Mouse (Mus musculus) MEL (cell line): ENCODE data around the gene Dlg2. TPM values are rescaled to one million over a fixed set of nuclear protein-coding genes. Genes with fewer than 3 reads are reported as not detected.

Source experiments
- DNase-seq: peaks from one replicate; pipeline ENCODE4 v3.0.0; 2011; ENCODE audit warnings: low read depth, low spot score
- H3K27ac ChIP-seq: 2 replicates; pipeline ENCODE4 v1.5.1; 2012; ENCODE audit warnings: low read depth, mild to moderate bottlenecking, control low read depth, low read length, moderate library complexity; ENCODE audit not compliant: control insufficient read depth
- H3K27me3 ChIP-seq, 2 experiments: fragments of 150-350 bp in 1 of 2; sonication (generic) in 1 of 2; 2 replicates each; pipeline ENCODE4 v1.6.1; 2012; ENCODE audit warnings: low read length in 2 of 2, mild to moderate bottlenecking in 2 of 2, improper control_type of control experiment in 1 of 2, moderate library complexity in 1 of 2; ENCODE audit not compliant: insufficient read depth in 2 of 2, control insufficient read depth in 1 of 2
- H3K36me3 ChIP-seq, 2 experiments: 2 replicates each; pipeline ENCODE4 v1.6.1; 2012 to 2014; ENCODE audit warnings: low read length in 2 of 2, improper control_type of control experiment in 1 of 2, inconsistent platforms in 1 of 2, mild to moderate bottlenecking in 1 of 2; ENCODE audit not compliant: insufficient read depth in 2 of 2, control insufficient read depth in 1 of 2
- H3K4me1 ChIP-seq, 2 experiments: fragments of 150-350 bp in 1 of 2; sonication (generic) in 1 of 2; 2 replicates each; pipeline ENCODE4 v1.6.1; 2012; ENCODE audit warnings: low read length in 2 of 2, improper control_type of control experiment in 1 of 2, mild to moderate bottlenecking in 1 of 2; ENCODE audit not compliant: insufficient read depth in 2 of 2, control insufficient read depth in 1 of 2
- H3K4me3 ChIP-seq, 2 experiments: fragments of 150-350 bp in 1 of 2; sonication (generic) in 1 of 2; 2 replicates each; pipeline ENCODE4 v1.5.1; 2012; ENCODE audit warnings: low read depth in 2 of 2, low read length in 2 of 2, mild to moderate bottlenecking in 2 of 2, moderate library complexity in 2 of 2, control low read depth in 1 of 2, improper control_type of control experiment in 1 of 2; ENCODE audit not compliant: control insufficient read depth in 1 of 2, insufficient read depth in 1 of 2
- H3K79me2 ChIP-seq: 2 replicates; pipeline ENCODE4 v1.6.1; 2012; ENCODE audit warnings: mild to moderate bottlenecking, low read length, moderate library complexity; ENCODE audit not compliant: control insufficient read depth, poor library complexity, insufficient read depth
- H3K9ac ChIP-seq: 2 replicates; pipeline ENCODE4 v1.6.1; 2012; ENCODE audit warnings: low read depth, mild to moderate bottlenecking, control low read depth, low read length, moderate library complexity; ENCODE audit not compliant: control insufficient read depth, poor library complexity, severe bottlenecking
- H3K9me3 ChIP-seq: fragments of 150-350 bp; sonication (generic); replicated peaks from 2 replicates; pipeline ENCODE4 v1.6.1; 2012; ENCODE audit warnings: mild to moderate bottlenecking, low read length, improper control_type of control experiment, moderate library complexity; ENCODE audit not compliant: insufficient read depth
- CHD1 ChIP-seq: IDR thresholded peaks from 2 replicates; pipeline ENCODE4 v1.6.1; 2012; ENCODE audit warnings: low read depth, mild to moderate bottlenecking, inconsistent platforms, low read length, improper control_type of control experiment
- CTCF ChIP-seq, 3 experiments: IDR thresholded peaks in 2 of 3; conservative IDR thresholded peaks in 1 of 3; 2 replicates each; pipeline ENCODE4 v1.5.1; 2011 to 2012; ENCODE audit warnings: low read length in 3 of 3, low read depth in 2 of 3, mild to moderate bottlenecking in 2 of 3, improper control_type of control experiment in 1 of 3, inconsistent platforms in 1 of 3, mixed read lengths in 1 of 3, moderate library complexity in 1 of 3; ENCODE audit not compliant: control insufficient read depth in 1 of 3, insufficient read depth in 1 of 3, poor library complexity in 1 of 3, severe bottlenecking in 1 of 3
- E2F4 ChIP-seq: IDR thresholded peaks from 2 replicates; pipeline ENCODE4 v1.6.1; 2011; ENCODE audit warnings: low read depth, low read length, improper control_type of control experiment, borderline replicate concordance
- ETS1 ChIP-seq: IDR thresholded peaks from 2 replicates; pipeline ENCODE4 v1.6.1; 2012; ENCODE audit warnings: low read depth, mild to moderate bottlenecking, inconsistent platforms, low read length, improper control_type of control experiment, moderate library complexity
- HCFC1 ChIP-seq: IDR thresholded peaks from 2 replicates; pipeline ENCODE4 v1.6.1; 2012; ENCODE audit warnings: low read depth, mild to moderate bottlenecking, inconsistent platforms, low read length, improper control_type of control experiment, moderate library complexity
- JUND ChIP-seq: IDR thresholded peaks from 2 replicates; pipeline ENCODE4 v1.6.1; 2011; ENCODE audit warnings: low read depth, mild to moderate bottlenecking, improper control_type of control experiment, low read length
- KAT2A ChIP-seq: conservative IDR thresholded peaks from 2 replicates; pipeline ENCODE4 v1.6.1; 2012; ENCODE audit warnings: low read depth, low read length, improper control_type of control experiment, inconsistent platforms
- MAFK ChIP-seq: IDR thresholded peaks from 2 replicates; pipeline ENCODE4 v1.6.1; 2011; ENCODE audit warnings: low read depth, mild to moderate bottlenecking, low read length, improper control_type of control experiment, borderline replicate concordance
- MXI1 ChIP-seq: IDR thresholded peaks from 2 replicates; pipeline ENCODE4 v1.6.1; 2011; ENCODE audit warnings: mild to moderate bottlenecking, low read depth, low read length, improper control_type of control experiment
- MYB ChIP-seq: IDR thresholded peaks from 2 replicates; pipeline ENCODE4 v1.6.1; 2011; ENCODE audit warnings: mild to moderate bottlenecking, low read depth, low read length, improper control_type of control experiment
- MYC ChIP-seq: IDR thresholded peaks from 2 replicates; pipeline ENCODE4 v1.6.1; 2011; ENCODE audit warnings: low read depth, mild to moderate bottlenecking, low read length, improper control_type of control experiment, moderate library complexity
- NELFE ChIP-seq: IDR thresholded peaks from 2 replicates; pipeline ENCODE4 v1.6.1; 2011; ENCODE audit warnings: low read depth, low read length, improper control_type of control experiment
- NRF1 ChIP-seq: IDR thresholded peaks from 2 replicates; pipeline ENCODE4 v1.6.1; 2014; ENCODE audit warnings: low read depth, mild to moderate bottlenecking, inconsistent platforms, low read length, improper control_type of control experiment, moderate library complexity; ENCODE audit not compliant: poor library complexity, insufficient read depth, severe bottlenecking
- POLR2A ChIP-seq, 2 experiments: IDR thresholded peaks; 2 replicates each; pipeline ENCODE4 v1.6.1; 2011 to 2012; ENCODE audit warnings: low read length in 2 of 2, mild to moderate bottlenecking in 2 of 2, control low read depth in 1 of 2, improper control_type of control experiment in 1 of 2, low read depth in 1 of 2, moderate library complexity in 1 of 2; ENCODE audit not compliant: control insufficient read depth in 1 of 2, insufficient read depth in 1 of 2, poor library complexity in 1 of 2
- POLR2AphosphoS2 ChIP-seq: IDR thresholded peaks from 2 replicates; pipeline ENCODE4 v1.6.1; 2011; ENCODE audit warnings: low read length, improper control_type of control experiment
- RCOR1 ChIP-seq: IDR thresholded peaks from 2 replicates; pipeline ENCODE4 v1.6.1; 2012; ENCODE audit warnings: low read depth, mild to moderate bottlenecking, inconsistent platforms, low read length, improper control_type of control experiment
- TAL1 ChIP-seq: IDR thresholded peaks from 2 replicates; pipeline ENCODE4 v1.6.1; 2012; ENCODE audit warnings: mild to moderate bottlenecking, inconsistent platforms, low read length, moderate library complexity, mixed read lengths
- TBP ChIP-seq: IDR thresholded peaks from 2 replicates; pipeline ENCODE4 v1.8.0; 2011; ENCODE audit warnings: low read depth, low read length, improper control_type of control experiment
- TCF12 ChIP-seq: IDR thresholded peaks from 2 replicates; pipeline ENCODE4 v1.6.1; 2014; ENCODE audit warnings: low read depth, mild to moderate bottlenecking, inconsistent platforms, low read length, improper control_type of control experiment, moderate library complexity
- UBTF ChIP-seq: IDR thresholded peaks from 2 replicates; pipeline ENCODE4 v1.6.1; 2012; ENCODE audit warnings: low read depth, mild to moderate bottlenecking, inconsistent platforms, low read length, improper control_type of control experiment, moderate library complexity, borderline replicate concordance; ENCODE audit not compliant: insufficient read depth
- USF1 ChIP-seq: IDR thresholded peaks from 2 replicates; pipeline ENCODE4 v1.6.1; 2014; ENCODE audit warnings: low read depth, mild to moderate bottlenecking, inconsistent platforms, low read length, improper control_type of control experiment, moderate library complexity
- USF2 ChIP-seq, 2 experiments: IDR thresholded peaks; 2 replicates each; pipeline ENCODE4 v1.6.1; 2011 to 2012; ENCODE audit warnings: improper control_type of control experiment in 2 of 2, low read length in 2 of 2, borderline replicate concordance in 1 of 2, inconsistent platforms in 1 of 2, low read depth in 1 of 2, mild to moderate bottlenecking in 1 of 2; ENCODE audit not compliant: insufficient read depth in 1 of 2
- ZC3H11A ChIP-seq: IDR thresholded peaks from 2 replicates; pipeline ENCODE4 v1.6.1; 2012; ENCODE audit warnings: low read depth, mild to moderate bottlenecking, inconsistent platforms, low read length, improper control_type of control experiment
- ZKSCAN1 ChIP-seq: IDR thresholded peaks from 2 replicates; pipeline ENCODE4 v1.6.1; 2012; ENCODE audit warnings: low read depth, mild to moderate bottlenecking, inconsistent platforms, low read length, improper control_type of control experiment, moderate library complexity
- ZMIZ1 ChIP-seq: IDR thresholded peaks from 2 replicates; pipeline ENCODE4 v1.6.1; 2012; ENCODE audit warnings: low read depth, mild to moderate bottlenecking, inconsistent platforms, low read length, improper control_type of control experiment, moderate library complexity
- polyA plus RNA-seq, 2 experiments: library from polyadenylated mRNA; stranded (reverse) in 1 of 2; unstranded in 1 of 2; fragments of >175 nt in 1 of 2; fragments of >200 nt in 1 of 2; gene quantifications; 2 replicates each; pipeline versions ENCODE4 v1.2.1 to v1.2.4; 2012; ENCODE audit warnings: low replicate concordance in 2 of 2, low read depth in 1 of 2; ENCODE audit not compliant: insufficient read length in 2 of 2, insufficient read depth in 1 of 2, missing spikeins in 1 of 2
- total RNA-seq: library from RNA; depleted of rRNA; stranded (reverse); fragments of 300-350 nt; gene quantifications from 2 replicates; pipeline ENCODE4 v1.2.3, GENCODE M21; 2012

Gene Dlg2
- total and polyA plus RNA-seq, 3 experiments = 0.04 TPM; not detected in 2

- no peak for TF ChIP-seq RCOR1
Observed at GRCm38 (mm10) chr7:91557582-91557981, 1081.1 kb downstream of the Dlg2 start (continued).

GRCm38 (mm10) chr7:91567423-91567822 lies 1091.0 kb downstream of the Dlg2 start:
- H3K27me3 ChIP-seq = no peaks in the 10 kb centered on the region
- TF ChIP-seq TCF12 (no peak), POLR2A (IDR thresholded peaks at IDR 0.05; ENCODE audit: control insufficient read depth in 1 of 2, insufficient read depth in 1 of 2, low read depth in 1 of 2, low read length in 2 of 2, poor library complexity in 1 of 2) (no peak), ZC3H11A (no peak), NRF1 (no peak), KAT2A (no peak), TAL1 (no peak), ZMIZ1 (no peak), CHD1 (no peak), E2F4 (no peak), RCOR1 (no peak), ETS1 (no peak), MYC (no peak), POLR2AphosphoS2 (no peak), JUND (no peak), CTCF (IDR thresholded peaks at IDR 0.05 in 2 of 3, conservative IDR thresholded peaks at IDR 0.05 in 1 of 3; ENCODE audit: control insufficient read depth in 1 of 3, insufficient read depth in 1 of 3, low read depth in 2 of 3, low read length in 3 of 3, poor library complexity in 1 of 3, severe bottlenecking in 1 of 3) (no peak), MXI1 (no peak), MAFK (no peak), USF1 (no peak), TBP (no peak)
- H3K4me1 ChIP-seq = no peaks in the 10 kb centered on the region
- no peaks in the 10 kb centered on the region for H3K9me3 ChIP-seq
- DNase-seq = no peak
- no peak overlapping the region for H3K27ac ChIP-seq
- no peaks in the 10 kb centered on the region for H3K79me2 ChIP-seq
- H3K4me3 ChIP-seq = no peak overlapping the region
- no peak overlapping the region for H3K9ac ChIP-seq
- H3K36me3 ChIP-seq = no peaks in the 10 kb centered on the region

- H3K27ac ChIP-seq = no peak overlapping the region
- H3K4me1 ChIP-seq = no peaks in the 10 kb centered on the region
- H3K27me3 ChIP-seq = no peaks in the 10 kb centered on the region
- H3K79me2 ChIP-seq = no peaks in the 10 kb centered on the region
- no peaks in the 10 kb centered on the region for H3K36me3 ChIP-seq
- no peak overlapping the region for H3K9ac ChIP-seq
- no peak for DNase-seq
- H3K4me3 ChIP-seq = no peak overlapping the region
- H3K9me3 ChIP-seq = no peaks in the 10 kb centered on the region
- TF ChIP-seq MXI1 (no peak), ZMIZ1 (no peak), ZKSCAN1 (no peak), MAFK (no peak), MYB (no peak), RCOR1 (no peak), HCFC1 (no peak), NELFE (no peak), TCF12 (no peak), USF2 (IDR thresholded peaks at IDR 0.05; ENCODE audit: borderline replicate concordance in 1 of 2, insufficient read depth in 1 of 2, low read depth in 1 of 2, low read length in 2 of 2) (no peak), UBTF (no peak)
Observed at GRCm38 (mm10) chr7:91570969-91571368, 1094.5 kb downstream of the Dlg2 start.
